Mouse (Mus musculus): ENCODE results near the gene Cdh13.

The Cdh13 gene

DNA sequence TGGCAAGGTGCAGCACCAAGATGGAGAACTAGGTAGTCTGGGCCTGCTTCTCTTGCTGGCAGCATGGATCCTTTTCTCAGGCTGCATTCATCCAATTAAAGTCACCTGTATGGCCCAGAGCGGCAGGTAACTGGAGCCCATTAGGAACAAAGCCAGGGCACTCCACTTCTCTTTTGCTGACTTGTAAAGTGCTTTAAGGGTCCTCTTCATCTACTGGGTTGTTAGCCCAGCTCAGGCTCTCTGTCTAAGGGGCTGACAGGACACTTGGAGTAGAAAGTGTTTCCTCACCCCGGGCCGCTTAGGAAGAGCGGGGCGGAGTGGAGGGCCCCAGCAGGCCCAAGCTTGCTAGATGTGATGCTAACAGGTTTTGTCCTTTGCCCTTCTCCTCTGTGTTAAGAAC is 12.9 kb downstream of the Cdh13 start:
- no peak for DNase-seq (ENCODE audit: low read depth, low spot score)

DNA sequence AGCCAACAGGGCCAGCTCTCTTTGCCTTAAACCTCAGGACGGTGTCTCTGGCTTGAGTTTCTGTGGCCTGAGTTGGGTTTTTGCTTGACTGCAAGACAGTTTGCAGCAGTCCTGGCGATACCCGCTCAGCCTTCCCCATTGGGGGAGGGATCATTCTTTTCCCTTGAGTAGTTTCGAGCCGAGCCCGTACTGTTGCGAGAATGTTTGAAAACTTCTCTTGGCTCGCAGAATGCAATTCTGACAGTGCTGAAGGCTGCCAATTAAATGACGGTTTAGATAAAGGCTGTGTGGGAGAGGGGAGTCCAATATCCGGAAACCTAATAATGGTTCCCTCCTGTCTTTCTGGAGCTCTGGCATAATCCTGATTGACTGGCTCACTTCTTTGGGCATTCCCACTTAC is 23.4 kb downstream of the Cdh13 start:
- no peak for DNase-seq (ENCODE audit: low read depth, low spot score)

DNA sequence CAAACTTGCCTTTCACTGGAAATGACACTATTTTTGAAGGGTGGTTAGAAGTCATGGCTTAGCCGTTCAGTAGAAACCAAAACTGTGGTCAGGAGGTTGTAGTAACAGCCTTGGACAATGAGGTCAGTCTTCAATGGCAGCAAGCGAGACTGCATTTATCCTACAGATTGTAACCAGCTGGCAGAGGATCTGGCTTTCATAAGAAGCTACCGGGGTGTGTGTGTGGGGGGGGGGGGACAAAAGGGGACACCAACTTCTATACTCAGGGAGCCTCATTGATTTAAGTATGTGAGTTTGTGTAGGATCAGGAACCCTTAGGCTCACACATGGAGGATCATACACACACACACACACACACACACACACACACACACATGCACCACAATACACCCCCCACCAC is 25.6 kb downstream of the Cdh13 start:
- DNase-seq (ENCODE audit: low read depth, low spot score), result no peak

DNA sequence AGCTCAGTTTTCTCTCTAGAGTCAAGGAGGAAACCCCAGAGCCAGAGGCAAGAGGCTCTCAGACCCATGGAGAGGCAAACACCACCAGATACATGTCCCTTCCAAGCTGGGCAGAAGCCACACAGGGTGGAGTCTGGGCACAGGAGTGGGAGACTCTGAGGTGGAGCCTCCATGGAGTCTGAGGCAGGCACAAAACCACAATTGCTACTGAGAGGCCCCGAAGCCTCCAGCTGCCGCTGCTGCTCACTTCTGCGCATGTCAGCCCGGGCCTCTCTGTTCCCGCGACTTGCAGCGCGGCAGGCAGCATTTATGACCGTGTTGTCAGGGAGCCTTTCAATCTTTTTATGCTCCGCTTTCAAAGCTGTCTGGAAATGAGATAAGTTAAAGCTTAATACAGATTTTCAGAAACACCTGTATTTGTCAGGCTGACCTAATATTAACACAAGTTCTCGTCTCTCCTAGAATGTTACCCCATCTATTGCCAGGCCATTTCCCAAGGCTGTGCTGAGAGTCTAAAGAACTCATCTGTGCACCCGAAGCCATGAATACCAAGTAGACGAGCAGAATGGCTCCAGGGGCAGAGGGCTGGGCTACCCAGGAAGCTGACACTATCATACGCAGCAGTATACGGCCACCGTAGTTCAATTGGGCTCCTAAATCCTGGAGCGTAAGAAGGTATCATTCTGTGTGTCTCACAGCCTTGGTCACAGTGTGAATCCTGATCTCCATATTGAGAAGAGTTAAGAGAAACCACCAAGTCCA is 30.1 kb downstream of the Cdh13 start:
- no peak for DNase-seq (ENCODE audit: low read depth, low spot score)

DNA sequence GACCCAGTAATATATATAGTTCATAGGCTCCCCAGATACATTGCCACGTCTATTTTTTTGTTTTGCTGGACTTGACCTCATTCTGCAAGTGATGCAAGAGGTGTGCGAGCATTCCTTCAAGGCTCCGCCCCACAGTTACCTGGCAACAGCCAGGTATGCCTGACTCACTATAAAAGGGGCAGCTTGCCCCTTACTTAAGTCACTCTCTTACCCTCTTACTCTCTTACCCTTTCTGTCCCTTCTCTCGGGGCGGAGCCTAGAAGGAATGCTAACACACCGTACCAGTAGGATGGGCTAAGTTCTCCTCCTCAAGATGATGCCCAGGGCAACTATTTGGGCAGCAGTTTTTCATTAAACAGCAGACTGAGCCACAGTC is 30.6 kb downstream of the Cdh13 start:
- DNase-seq (ENCODE audit: low read depth, low spot score), result no peak

DNA sequence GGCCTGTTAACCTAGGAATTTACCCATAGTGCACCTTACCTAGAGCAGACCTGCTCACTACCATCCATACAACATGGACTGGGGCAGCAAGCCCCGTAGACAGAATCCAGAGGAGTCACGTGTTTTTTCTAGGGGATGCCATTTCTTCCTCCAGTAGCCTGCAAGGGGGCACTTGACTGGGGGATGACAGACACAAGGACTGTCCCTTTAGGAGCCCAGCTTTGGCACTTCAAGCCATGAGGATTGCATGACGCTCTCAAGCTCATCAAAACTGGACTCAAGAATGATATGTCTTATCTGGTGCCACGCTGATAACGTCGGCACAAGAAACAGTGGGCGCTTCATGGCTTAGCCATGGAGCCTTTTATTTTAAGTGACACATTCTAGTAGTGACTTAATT is 31.4 kb downstream of the Cdh13 start:
- DNase-seq (ENCODE audit: low read depth, low spot score), result no peak

DNA sequence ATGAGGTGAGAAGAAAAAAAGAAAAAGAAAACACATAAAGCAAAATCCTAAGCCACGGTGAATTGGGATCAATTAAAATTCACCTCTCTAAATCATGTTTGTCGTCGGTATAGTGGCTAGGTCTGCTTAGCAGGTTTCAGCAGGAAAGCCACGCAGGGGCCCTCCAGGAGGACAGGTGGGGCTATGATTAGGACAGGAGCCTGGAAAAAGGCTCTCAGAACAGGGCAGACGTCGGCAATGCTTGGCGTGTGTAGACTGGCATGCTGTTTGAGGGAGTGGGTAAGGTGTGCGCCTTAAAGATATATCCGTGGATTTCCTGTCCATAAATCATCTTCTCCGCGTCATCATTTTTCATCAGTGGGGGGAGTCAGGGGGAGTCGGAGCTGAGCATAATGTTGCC is 32.9 kb downstream of the Cdh13 start:
- DNase-seq (ENCODE audit: low read depth, low spot score), result no peak

DNA sequence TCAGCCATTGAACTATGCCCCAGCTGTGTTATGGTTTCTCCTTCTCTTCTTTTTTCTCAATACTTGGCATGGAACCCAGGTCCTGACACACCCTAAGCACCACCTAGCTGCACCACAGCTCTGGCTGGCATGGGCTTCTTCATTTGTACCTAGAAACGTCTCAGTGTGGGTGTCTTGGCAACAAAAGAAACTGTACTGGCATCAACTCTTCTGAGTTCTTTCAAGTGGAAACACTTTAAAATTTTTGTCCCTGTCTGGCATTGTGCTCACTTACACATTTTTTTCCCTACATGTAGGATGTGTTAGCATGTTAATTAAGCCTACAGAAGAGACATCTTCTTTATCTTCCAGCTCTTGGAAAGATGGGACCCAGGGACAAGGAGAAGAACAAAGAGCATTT is 37.0 kb downstream of the Cdh13 start:
- DNase-seq (ENCODE audit: low read depth, low spot score), result no peak

DNA sequence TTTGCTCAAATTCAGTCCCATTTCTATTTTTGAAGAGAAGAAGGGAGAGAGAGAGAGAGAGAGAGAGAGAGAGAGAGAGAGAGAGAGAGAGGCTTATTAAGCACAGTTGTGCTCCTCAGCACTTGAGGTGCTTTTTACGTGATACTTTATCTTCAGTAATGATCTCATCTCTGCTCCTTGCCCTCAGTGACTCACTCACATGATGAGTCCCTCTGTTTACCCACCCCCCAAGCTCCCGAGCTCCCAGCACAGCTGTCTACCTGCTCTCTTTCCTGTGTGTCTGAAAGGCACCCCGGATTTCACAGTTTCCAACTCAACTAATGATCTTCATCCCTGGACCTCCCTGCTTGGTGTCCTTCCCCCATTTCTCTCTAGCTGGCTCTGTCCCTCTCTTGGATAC is 39.9 kb downstream of the Cdh13 start:
- no peak for DNase-seq (ENCODE audit: low read depth, low spot score)

DNA sequence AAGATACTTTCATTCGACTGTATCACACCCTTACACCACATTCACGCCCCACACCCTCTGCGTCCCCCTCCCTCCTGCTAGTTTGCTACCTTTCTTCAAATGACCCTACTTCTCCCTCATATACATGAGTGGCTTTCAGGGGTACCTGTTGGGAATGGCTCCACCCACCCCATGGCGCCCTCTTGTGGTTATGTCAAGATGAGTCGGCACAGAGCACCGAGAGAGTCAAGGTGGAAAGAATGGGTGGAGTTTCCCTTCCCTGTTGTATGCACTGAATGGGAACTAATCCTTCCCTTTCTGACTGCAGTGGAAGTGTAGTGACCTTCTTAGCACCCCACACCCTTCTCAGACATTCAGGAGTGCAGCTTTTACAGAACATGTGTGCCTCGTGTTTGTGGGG is 51.4 kb downstream of the Cdh13 start:
- no peak for DNase-seq (ENCODE audit: low read depth, low spot score)

DNA sequence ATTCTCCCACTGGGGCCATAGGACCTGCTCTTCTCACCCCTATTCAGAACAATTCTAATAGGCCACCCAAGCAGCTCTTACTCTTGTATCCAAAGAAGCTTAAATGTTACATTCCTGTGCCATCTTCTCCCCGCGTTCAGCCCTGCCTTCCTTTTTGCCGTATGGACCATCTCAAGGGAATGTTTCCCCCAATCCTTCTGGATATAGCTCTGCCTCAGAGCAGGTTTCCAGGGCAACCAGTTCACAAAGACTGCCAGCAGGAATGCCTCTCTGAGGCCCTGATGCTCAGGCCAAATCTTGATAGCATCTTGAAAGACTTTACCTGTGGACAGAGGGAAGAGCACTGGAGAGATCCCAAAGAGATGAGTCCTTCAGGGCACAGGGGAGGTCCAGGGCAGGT is 56.2 kb downstream of the Cdh13 start:
- no peak for DNase-seq (ENCODE audit: low read depth, low spot score)

DNA sequence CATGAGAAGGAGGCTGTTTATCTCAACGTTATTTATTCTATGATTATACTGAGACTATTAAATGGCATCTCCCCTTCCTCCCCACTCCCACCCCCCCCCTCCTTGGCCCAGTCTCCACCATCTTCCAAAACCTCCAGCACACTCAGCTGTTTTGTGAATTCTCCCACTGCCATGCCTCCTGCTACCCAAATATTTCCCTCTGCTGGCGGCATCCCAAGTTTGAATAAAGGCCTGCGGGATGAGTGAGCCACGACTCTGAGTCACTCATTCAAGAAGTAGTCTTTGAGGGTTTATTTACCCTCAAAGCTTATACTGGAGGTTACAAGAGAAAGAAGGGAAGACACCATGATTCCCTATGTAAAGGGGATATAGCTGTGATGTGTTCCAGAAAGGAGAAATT is 59.7 kb downstream of the Cdh13 start:
- DNase-seq (ENCODE audit: low read depth, low spot score), result no peak

DNA sequence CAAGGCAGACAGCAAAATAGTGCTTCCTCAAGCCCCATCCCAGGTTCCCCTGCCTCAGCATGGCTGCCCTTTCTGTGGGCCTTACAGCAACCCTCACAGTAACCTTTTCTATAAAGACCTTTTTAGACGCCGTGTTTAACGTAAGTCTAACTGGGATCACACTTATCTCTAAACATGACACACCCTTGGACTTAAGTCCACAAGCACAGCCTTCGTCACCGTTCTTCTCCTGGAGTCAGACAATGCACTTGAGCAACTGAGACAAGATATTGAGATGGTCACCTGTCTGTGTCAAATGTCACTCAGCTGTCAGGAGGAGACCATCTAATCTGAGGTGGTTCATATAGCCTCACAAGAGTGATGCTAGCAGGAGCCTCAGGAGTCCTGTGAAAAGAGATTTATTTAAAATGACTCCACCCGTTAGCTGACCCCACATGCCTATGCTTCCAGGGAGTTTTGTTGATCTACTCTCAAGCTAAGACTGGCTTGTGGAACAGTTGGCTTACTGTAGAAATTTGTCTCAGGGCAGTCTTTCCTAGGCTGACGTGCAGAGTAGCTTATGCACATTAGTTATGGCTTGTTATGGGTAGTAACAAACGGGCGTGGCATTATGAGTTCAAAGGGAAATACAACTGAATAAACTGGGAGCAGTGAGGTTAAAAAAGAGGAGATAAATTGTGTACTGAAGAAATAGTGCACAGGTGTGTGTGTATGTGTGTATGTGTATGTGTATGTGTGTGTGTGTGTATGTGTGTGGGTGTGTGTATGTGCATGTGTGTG is 65.4 kb downstream of the Cdh13 start:
- DNase-seq (ENCODE audit: low read depth, low spot score), result no peak

DNA sequence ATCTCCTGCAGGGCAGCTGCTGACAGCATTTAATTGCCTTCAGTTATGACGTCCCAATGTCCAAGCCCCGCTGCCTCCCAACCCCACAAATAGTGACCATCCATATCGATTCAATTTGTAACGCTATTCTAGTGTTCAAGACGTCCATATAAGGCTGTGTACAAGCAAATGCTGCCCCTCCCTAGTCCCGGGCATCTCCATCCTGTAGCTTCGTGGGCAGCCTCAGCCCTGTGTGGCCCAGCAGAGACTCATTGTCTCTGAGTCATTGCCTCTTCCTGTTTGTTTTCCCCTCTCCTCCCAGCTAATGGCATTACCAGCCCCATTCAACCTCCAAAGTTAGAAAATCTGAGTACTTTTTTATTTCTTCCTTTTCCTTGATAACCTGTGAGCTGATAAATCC is 66.6 kb downstream of the Cdh13 start:
- no peak for DNase-seq (ENCODE audit: low read depth, low spot score)

DNA sequence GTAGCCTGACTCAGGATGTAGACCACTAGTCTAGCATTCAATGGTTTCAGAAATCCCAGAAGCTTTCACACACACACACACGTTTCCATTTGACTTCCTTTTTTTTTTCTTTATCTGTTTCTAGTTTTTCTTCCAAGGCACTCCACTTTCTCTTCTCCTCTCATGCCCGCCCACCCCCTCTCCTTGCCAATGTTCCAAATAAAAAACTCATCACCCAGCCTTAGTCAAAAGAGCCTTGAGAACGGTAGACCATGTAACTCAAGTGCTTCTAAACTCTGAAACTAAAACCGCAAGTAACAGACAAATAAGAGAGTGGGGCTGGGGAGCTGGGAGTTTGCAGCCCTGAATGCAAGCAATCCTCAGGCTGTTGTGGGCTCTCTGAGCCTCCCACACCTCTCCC is 69.5 kb downstream of the Cdh13 start:
- no peak for DNase-seq (ENCODE audit: low read depth, low spot score)

DNA sequence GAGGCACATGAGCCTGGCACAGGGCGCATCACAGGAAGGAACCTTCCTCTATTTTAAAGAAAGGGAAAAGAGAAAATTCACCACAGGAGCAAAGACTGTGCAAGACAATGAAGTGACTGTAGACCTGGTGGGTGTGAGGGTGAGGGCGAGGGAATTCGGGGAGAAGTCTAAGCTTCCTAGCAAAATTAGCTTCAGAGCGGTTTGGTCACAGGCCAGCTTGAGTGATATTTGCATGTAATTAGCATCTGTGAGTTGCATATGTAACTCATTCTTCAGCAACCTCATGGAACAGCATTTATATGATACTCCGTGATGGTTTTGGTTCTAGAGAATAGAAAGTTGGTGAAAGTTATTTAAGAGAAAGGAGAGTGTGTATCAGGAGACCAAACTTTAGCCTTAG is 73.5 kb downstream of the Cdh13 start:
- DNase-seq (ENCODE audit: low read depth, low spot score), result no peak

DNA sequence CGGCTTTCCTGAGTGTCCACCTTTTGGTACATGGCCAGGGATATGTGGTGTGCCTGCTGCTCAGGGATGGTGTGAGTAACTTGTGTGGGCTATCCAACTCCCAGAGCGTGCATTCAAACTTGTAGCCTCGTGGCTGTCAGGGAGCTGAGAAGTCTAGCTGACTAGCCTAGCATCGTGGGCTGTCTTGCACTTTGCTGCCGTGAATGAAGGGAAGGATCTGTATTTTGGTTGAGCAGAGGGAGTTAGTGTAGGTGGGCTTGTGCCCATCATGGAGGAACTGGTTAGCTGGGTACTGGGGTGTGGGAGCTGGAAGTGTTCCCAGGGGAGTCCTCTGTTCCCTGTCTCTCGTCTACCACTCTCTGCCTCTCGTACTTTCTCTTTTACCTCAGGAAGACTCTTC is 74.1 kb downstream of the Cdh13 start:
- DNase-seq (ENCODE audit: low read depth, low spot score), result no peak

DNA sequence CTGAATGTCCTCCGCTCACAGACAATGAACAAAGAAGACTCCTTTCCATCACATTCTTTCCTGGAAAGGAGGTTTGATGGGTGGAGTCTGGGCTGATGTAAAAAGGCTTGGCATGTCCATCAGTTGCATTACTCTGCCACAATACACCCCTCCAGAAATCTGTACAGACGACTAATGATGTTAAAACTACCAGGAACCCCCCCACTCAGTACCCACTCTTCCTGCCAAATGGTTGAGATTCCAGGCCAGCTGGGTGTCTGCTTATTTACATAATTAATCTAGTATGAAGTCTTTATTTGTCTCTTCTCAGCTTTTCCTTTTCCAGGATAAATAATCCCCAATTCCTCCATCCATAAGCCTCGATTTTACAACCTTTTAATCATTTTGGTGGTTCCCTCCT is 80.2 kb downstream of the Cdh13 start:
- no peak for DNase-seq (ENCODE audit: low read depth, low spot score)

DNA sequence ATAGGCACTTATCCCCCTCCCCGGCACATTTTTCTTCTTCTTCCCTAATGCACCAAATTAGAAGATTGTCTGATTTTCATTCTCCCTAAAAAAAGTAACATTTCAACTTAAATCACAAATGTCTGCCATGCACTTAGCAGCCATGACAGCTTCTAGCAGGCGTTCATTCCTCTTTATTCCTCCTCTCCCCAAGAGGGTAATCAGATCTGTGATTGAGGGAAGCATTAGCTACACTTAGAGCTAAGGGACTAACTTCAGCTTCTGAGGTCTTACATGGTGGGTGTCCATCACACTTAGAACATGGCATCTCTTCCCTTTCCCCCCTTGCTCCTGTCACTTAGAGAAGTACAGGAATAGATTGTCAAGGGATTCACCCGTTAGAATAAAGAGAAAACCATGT is 89.6 kb downstream of the Cdh13 start:
- no peak for DNase-seq (ENCODE audit: low read depth, low spot score)

DNA sequence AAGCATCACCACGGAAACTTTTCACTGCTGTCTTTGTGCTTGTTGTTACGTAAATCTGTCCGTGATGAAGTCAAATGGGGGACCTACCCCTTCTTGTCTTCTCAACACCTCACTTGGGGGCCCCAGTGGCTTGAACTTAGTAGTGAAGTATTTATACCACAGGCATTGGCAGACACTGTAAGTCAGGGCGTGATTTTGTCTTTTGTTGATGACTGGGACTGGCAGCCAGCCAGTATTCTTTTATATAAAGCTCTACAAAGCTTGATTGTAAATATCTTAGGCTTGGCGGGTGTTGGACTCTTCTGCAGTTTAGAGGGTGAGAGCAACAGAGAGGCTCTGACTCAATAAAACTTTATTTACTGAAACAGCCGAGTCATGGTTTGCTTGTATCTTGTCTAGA is 91.2 kb downstream of the Cdh13 start:
- no peak for DNase-seq (ENCODE audit: low read depth, low spot score)

DNA sequence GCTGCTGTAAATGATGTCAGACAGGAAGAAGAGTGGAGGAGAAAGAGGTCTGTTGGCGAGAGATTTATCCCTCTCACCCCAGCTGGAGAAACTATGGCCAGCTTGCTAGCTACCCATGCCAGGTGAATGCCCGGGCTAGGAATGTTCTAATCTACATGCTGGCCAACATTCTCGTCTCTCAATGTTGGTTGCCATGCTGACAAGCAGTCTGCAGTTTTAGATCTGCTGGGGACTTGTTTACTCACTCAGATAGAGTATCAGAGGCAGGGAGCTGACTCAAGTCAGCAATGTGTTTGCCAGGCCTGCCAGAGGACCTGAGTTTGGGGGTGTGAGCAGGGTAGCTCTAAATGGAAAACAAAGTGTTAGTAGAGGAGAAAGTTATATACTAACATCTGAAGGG is 93.3 kb downstream of the Cdh13 start:
- no peak for DNase-seq (ENCODE audit: low read depth, low spot score)

DNA sequence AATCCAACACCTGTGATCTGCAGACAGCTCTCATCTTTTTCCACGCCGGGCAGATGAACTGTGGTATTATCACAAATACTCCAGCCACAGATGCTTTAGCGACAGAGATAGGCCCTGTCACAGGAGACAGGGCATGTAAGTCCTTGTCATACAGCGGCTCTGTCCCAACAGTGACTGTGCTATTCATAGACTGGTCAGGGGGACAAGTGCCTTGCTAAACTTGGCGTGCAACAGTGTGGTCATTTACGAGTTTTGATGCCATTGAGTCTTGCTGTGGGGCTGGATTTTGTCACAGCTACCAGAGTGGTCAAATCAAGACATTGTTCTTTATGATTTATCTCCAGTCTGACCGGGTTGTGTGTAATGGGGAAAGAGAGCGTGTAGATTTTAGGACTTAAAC is 95.5 kb downstream of the Cdh13 start:
- no peak for DNase-seq (ENCODE audit: low read depth, low spot score)

DNA sequence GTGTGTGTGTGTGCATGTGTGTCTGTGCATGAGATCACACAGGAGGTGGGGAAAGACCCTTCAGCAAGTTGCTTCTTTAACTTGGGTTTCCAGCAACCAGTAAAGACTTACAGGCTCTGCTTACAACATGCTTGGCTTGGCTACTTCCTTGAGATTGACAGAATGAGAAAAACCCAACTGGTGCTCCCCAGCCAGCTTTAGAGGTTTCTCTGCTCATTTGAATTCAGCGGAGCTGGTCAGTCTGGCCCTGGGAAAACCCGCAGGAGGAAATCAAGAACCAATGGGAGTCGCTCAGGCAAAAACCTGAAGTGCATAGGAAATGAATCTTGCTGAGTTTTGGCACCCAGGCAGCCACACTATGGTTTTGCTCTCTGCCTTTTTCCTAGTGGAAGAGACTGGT is 96.1 kb downstream of the Cdh13 start:
- DNase-seq (ENCODE audit: low read depth, low spot score), result no peak

DNA sequence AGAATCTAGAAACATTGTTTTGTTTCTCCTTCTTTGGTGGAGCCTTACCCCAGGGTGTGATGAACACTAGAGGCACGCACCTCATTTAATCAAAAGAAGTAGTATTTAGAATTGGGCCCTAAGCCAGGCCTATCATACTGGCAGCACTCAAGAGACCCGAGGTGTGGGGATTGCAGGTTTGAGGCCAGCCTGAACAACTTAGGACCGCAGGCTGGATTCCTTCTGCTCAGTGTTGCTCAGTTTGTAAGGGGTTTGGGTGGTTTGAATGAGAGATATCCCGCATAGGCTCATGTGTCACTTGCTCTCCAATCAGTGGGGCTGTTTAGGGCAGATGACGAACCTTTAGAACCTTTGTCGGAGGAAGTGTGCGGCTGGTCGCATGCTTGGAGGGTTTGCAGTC is 96.5 kb downstream of the Cdh13 start:
- DNase-seq (ENCODE audit: low read depth, low spot score), result no peak

All from retina, postnatal 7 days (tissue).